13 mouse cellular contexts compared by ENCODE assay signal in the genomic region with DNA sequence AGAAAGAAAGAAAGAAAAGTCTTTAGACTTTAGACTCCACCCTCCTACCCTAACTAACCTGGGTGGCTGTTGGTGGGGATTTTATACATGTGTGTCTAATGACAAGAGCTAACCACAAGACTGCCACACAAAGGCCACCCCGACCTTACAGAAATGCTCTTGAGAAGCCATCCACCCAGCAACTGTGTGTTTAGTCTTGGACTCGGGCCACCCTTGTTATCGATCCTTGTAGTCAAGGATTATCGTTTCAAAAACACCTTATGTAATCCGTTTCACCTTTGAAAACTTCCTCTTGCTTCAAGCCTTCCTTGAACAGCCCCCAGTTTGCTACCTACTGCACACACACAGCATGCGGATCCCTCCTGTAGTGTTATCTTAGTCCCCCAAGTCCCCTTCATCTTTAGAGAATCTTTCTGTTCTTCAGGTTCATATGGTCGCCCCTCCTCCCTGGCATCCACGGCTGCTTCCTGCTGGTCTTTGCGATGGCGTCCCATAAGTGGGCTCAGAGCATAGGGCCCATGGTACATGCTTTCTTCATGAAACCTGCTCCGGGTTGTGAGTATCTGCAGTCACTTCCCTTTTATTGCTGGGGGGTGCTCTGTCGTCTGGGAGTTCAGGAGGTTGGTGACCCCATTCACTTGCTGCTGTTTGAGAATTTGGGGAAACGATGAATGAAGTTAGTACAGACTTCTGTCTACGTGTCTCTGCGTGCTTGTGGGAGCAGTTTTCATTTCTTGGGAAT. TPM values are rescaled to one million over a fixed set of nuclear protein-coding genes. Genes with fewer than 3 reads are reported as not detected.
DNase-seq lines count a peak whose midpoint lies in the region; ATAC-seq and TF ChIP-seq lines count a peak whose summit lies in the region.
"Had no signal": no experiment of that assay in that cellular context is flagged by ENCODE, and none has a peak within 500 bp of the region (broad histone marks: within the 10 kb centered on the region; RNA-seq: fewer than 3 reads in every experiment).

A gene (plus strand): TSS at position 322 of the 742 bp plus-strand sequence.

- no peak within 1 kb of the TSS for H3K9ac ChIP-seq in kidney, embryonic 14.5 days (ENCODE audit: low read depth, low read length)
- no peak within 1 kb of the TSS for H3K9ac ChIP-seq in neural tube, embryonic 11.5 days (ENCODE audit: low read length)
- H3K9ac ChIP-seq in intestine, embryonic 15.5 days, result no peak within 1 kb of the TSS
- H3K9ac ChIP-seq: limb, embryonic 12.5 days; midbrain, embryonic 15.5 days had no signal

- H3K36me3 ChIP-seq in kidney, embryonic 14.5 days (ENCODE audit: control insufficient read depth, insufficient read depth, low read length), result no peaks in the 10 kb centered on the region
- H3K36me3 ChIP-seq in neural tube, embryonic 11.5 days (ENCODE audit: control insufficient read depth, insufficient read depth, low read length), result no peaks in the 10 kb centered on the region
- H3K36me3 ChIP-seq in intestine, embryonic 15.5 days, result no peaks in the 10 kb centered on the region
- H3K36me3 ChIP-seq in small intestine, adult 2 months (ENCODE audit: control insufficient read depth, insufficient read depth, low read length), result peaks cover 4% of the 10 kb centered on the region
- H3K36me3 ChIP-seq: limb, embryonic 12.5 days; midbrain, embryonic 15.5 days had no signal

- H3K27me3 ChIP-seq in kidney, embryonic 14.5 days (ENCODE audit: control insufficient read depth, insufficient read depth, low read length), result no peaks in the 10 kb centered on the region
- no peaks in the 10 kb centered on the region for H3K27me3 ChIP-seq in neural tube, embryonic 11.5 days (ENCODE audit: control insufficient read depth, insufficient read depth, low read length)
- no peaks in the 10 kb centered on the region for H3K27me3 ChIP-seq in intestine, embryonic 15.5 days (replicated peaks)
- H3K27me3 ChIP-seq in small intestine, adult 2 months (ENCODE audit: control insufficient read depth, insufficient read depth, low read length), result no peaks in the 10 kb centered on the region
- H3K27me3 ChIP-seq: midbrain, embryonic 15.5 days had no signal

- H3K4me2 ChIP-seq in kidney, embryonic 14.5 days (replicated peaks; ENCODE audit: low read depth, low read length), result no peak within 1 kb of the TSS
- no peak within 1 kb of the TSS for H3K4me2 ChIP-seq in neural tube, embryonic 11.5 days (ENCODE audit: low read depth)
- H3K4me2 ChIP-seq in intestine, embryonic 15.5 days (replicated peaks), result no peak within 1 kb of the TSS; the same call in 1 of the 2 replicates
- H3K4me2 ChIP-seq: limb, embryonic 12.5 days; midbrain, embryonic 15.5 days had no signal

- no peak for TF ChIP-seq POLR2A in small intestine, adult 2 months (IDR thresholded peaks at IDR 0.05; ENCODE audit: low read depth, low read length)

- 0 out of 2 replicates have a peak within 1 kb of the TSS, but pooled peaks have one; percentile 33 for H3K27ac ChIP-seq in kidney, embryonic 14.5 days (ENCODE audit: low read depth, low read length)
- H3K27ac ChIP-seq in neural tube, embryonic 11.5 days (ENCODE audit: low read depth, low read length), result 0 out of 2 replicates have a peak within 1 kb of the TSS, but pooled peaks have one; percentile 51
- H3K27ac ChIP-seq in intestine, embryonic 15.5 days, result 0 out of 2 replicates have a peak within 1 kb of the TSS, but pooled peaks have one; percentile 6
- peak within 1 kb of the TSS; percentile 21; the same call in 1 of the 2 replicates for H3K27ac ChIP-seq in small intestine, adult 2 months (ENCODE audit: insufficient read depth, low read depth, low read length)
- H3K27ac ChIP-seq: limb, embryonic 12.5 days; midbrain, embryonic 15.5 days had no signal

- H3K4me1 ChIP-seq in kidney, embryonic 14.5 days (ENCODE audit: control insufficient read depth, insufficient read depth, low read length), result 0 out of 2 replicates have a peak, but pooled peaks cover 5% of the 10 kb centered on the region
- H3K4me1 ChIP-seq in neural tube, embryonic 11.5 days (ENCODE audit: control insufficient read depth, insufficient read depth, low read length), result peaks cover 6% of the 10 kb centered on the region; the same call in 1 of the 2 replicates
- peaks cover 3% of the 10 kb centered on the region; the same call in 1 of the 2 replicates for H3K4me1 ChIP-seq in intestine, embryonic 15.5 days (replicated peaks)
- H3K4me1 ChIP-seq in small intestine, adult 2 months (ENCODE audit: control insufficient read depth, insufficient read depth, insufficient read length, low read length), result no peaks in the 10 kb centered on the region
- H3K4me1 ChIP-seq: limb, embryonic 12.5 days; midbrain, embryonic 15.5 days had no signal

- H3K4me3 ChIP-seq in kidney, embryonic 14.5 days (ENCODE audit: low read length), result no peak within 1 kb of the TSS
- no peak within 1 kb of the TSS for H3K4me3 ChIP-seq in neural tube, embryonic 11.5 days (ENCODE audit: low read depth, low read length)
- H3K4me3 ChIP-seq in intestine, embryonic 15.5 days (replicated peaks), result no peak within 1 kb of the TSS
- no peak within 1 kb of the TSS for H3K4me3 ChIP-seq in small intestine, adult 2 months (ENCODE audit: low read depth, low read length)
- H3K4me3 ChIP-seq: limb, embryonic 12.5 days; midbrain, embryonic 15.5 days had no signal

- no peak for TF ChIP-seq CTCF in small intestine, adult 2 months (IDR thresholded peaks at IDR 0.05; ENCODE audit: extremely low read depth, insufficient read length, insufficient replicate concordance, low read depth, low read length)

- 82% methylated on average over 15 of the region's 15 CpGs for WGBS in kidney, embryonic 14.5 days
- 81% methylated on average over 15 of the region's 15 CpGs for WGBS in neural tube, embryonic 11.5 days
- WGBS in intestine, embryonic 15.5 days, result 82% methylated on average over 15 of the region's 15 CpGs
- WGBS in small intestine, adult 2 months, result 51% methylated on average over 15 of the region's 15 CpGs

- ATAC-seq in kidney, embryonic 14.5 days (ENCODE audit: low FRiP score, low TSS enrichment), result no peak
- ATAC-seq in neural tube, embryonic 11.5 days (ENCODE audit: insufficient read depth, low FRiP score, low TSS enrichment), result no peak
- ATAC-seq in intestine, embryonic 15.5 days, result no peak
- ATAC-seq: midbrain, embryonic 15.5 days had no signal

- no peak for DNase-seq in kidney, postnatal 36 days
- no peak for DNase-seq in neural tube, embryonic 11.5 days (ENCODE audit: low spot score)
- no peak for DNase-seq in neural tube, embryonic 10.5 days (ENCODE audit: extremely low spot score, low spot score)
- DNase-seq in adrenal gland, postnatal 10 days, result no peak
- DNase-seq in thymus, postnatal 25 days, result no peak
- DNase-seq: gastrocnemius, postnatal 25 days had no signal

- no peaks in the 10 kb centered on the region for H3K9me3 ChIP-seq in kidney, embryonic 14.5 days (ENCODE audit: control insufficient read depth, low read length)
- H3K9me3 ChIP-seq in neural tube, embryonic 11.5 days (ENCODE audit: control insufficient read depth, low read length), result no peaks in the 10 kb centered on the region
- no peaks in the 10 kb centered on the region for H3K9me3 ChIP-seq in intestine, embryonic 15.5 days
- H3K9me3 ChIP-seq: limb, embryonic 12.5 days; midbrain, embryonic 15.5 days had no signal

RNA-seq across cellular contexts. Expression of the gene that starts here (rescaled TPM):
- polyA plus RNA-seq in kidney, embryonic 14.5 days (2014; fragmentation: Nextera tagmentation; extraction: Ambion mirVana), result 1.1 and 1.4 TPM in 2 replicates
- polyA plus RNA-seq in neural tube, embryonic 11.5 days (2014; fragmentation: Nextera tagmentation; extraction: Ambion mirVana), result 0.53 TPM in 1 of 2 replicates, not detected in the other
- 0.57 and 0.89 TPM in 2 replicates for polyA plus RNA-seq in intestine, embryonic 15.5 days (2015; fragmentation: Nextera tagmentation; extraction: Ambion mirVana)
- polyA plus RNA-seq in small intestine, adult 2 months (2012; rRNA removed), result 16.0 and 54.3 TPM in 2 replicates
- 1 to 10 TPM; 1.1 to 1.2 TPM for total RNA-seq in adrenal gland, postnatal 10 days (2021)
- total RNA-seq: gastrocnemius, postnatal 25 days; hematopoietic stem cell, adult 5-6 weeks; layer of hippocampus, postnatal 14 days had no signal
